Mouse (Mus musculus): ENCODE results near the gene Rnpep. TPM values are rescaled to one million over a fixed set of nuclear protein-coding genes. Genes with fewer than 3 reads are reported as not detected.

Gene Rnpep
- polyA plus RNA-seq, 1 experiment from 2014 or later = 57.1 TPM

DNA sequence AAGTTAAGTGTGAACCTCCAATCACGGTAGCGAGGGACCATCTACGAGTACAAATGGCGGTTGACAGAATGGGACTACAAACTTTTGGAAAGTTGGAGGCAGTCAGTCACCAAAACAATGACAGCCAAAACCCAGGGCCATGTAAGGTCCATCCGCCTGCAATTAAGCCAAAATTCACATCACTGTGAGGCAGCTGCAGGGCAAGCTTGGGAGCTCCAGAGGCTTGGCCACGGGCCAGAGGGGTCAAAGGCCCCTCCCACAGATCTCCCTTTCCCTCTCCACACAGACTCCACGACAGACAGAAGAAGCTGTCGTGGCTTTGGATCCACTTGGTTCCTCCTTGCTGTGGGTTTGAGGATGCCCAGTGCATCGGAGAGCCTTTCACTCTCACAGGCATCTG, 20.6 kb downstream of the Rnpep start:
- Histone ChIP-seq H3K27ac (ENCODE audit: low read length) (no peak overlapping the region), H3K9me3 (replicated peaks; ENCODE audit: control insufficient read depth, low read length) (no peaks in the 10 kb centered on the region), H3K4me2 (ENCODE audit: low read depth, low read length) (no peak overlapping the region), H3K9ac (ENCODE audit: low read length) (no peak overlapping the region), H3K36me3 (ENCODE audit: control insufficient read depth, insufficient read depth) (peaks cover 43% of the 10 kb centered on the region), H3K27me3 (ENCODE audit: control insufficient read depth, insufficient read depth, low read length) (no peaks in the 10 kb centered on the region), H3K4me3 (ENCODE audit: low read length) (no peak overlapping the region), H3K4me1 (ENCODE audit: control insufficient read depth, insufficient read depth, low read length) (peaks cover 14% of the 10 kb centered on the region)
- no peak for ATAC-seq (replicated peaks; ENCODE audit: extremely low read depth, insufficient read depth, low FRiP score)
- 74% methylated on average over 9 of the region's 9 CpGs for WGBS

- WGBS = 79% methylated on average over 3 of the region's 3 CpGs
- no peak overlapping the region for H3K27ac ChIP-seq (ENCODE audit: low read length)
- H3K9ac ChIP-seq (ENCODE audit: low read length) = no peak overlapping the region
- no peak overlapping the region for H3K4me2 ChIP-seq (ENCODE audit: low read depth, low read length)
- H3K4me1 ChIP-seq (ENCODE audit: control insufficient read depth, insufficient read depth, low read length) = peaks cover 16% of the 10 kb centered on the region
- ATAC-seq (replicated peaks; ENCODE audit: extremely low read depth, insufficient read depth, low FRiP score) = no peak
- H3K9me3 ChIP-seq (replicated peaks; ENCODE audit: control insufficient read depth, low read length) = no peaks in the 10 kb centered on the region
- peaks cover 37% of the 10 kb centered on the region for H3K36me3 ChIP-seq (ENCODE audit: control insufficient read depth, insufficient read depth)
- no peaks in the 10 kb centered on the region for H3K27me3 ChIP-seq (ENCODE audit: control insufficient read depth, insufficient read depth, low read length)
- no peak overlapping the region for H3K4me3 ChIP-seq (ENCODE audit: low read length)
Measured at GRCm38 (mm10) chr1:135262329-135262728, 21.6 kb downstream of the Rnpep start.

- Histone ChIP-seq H3K27ac (ENCODE audit: low read length) (no peak overlapping the region), H3K27me3 (ENCODE audit: control insufficient read depth, insufficient read depth, low read length) (0 out of 2 replicates have a peak, but pooled peaks cover 3% of the 10 kb centered on the region), H3K4me3 (ENCODE audit: low read length) (no peak overlapping the region), H3K9me3 (replicated peaks; ENCODE audit: control insufficient read depth, low read length) (no peaks in the 10 kb centered on the region), H3K9ac (ENCODE audit: low read length) (no peak overlapping the region), H3K4me1 (ENCODE audit: control insufficient read depth, insufficient read depth, low read length) (peaks cover 16% of the 10 kb centered on the region), H3K36me3 (ENCODE audit: control insufficient read depth, insufficient read depth) (peaks cover 29% of the 10 kb centered on the region), H3K4me2 (ENCODE audit: low read depth, low read length) (no peak overlapping the region)
- 71% methylated on average over 6 of the region's 6 CpGs for WGBS
- ATAC-seq (replicated peaks; ENCODE audit: extremely low read depth, insufficient read depth, low FRiP score) = no peak
Measured at GRCm38 (mm10) chr1:135260931-135261330, 23.0 kb downstream of the Rnpep start.

GRCm38 (mm10) chr1:135259128-135259436, 24.8 kb downstream of the Rnpep start:
- peak; percentile 62 for ATAC-seq (replicated peaks; ENCODE audit: extremely low read depth, insufficient read depth, low FRiP score)
- H3K27ac ChIP-seq (ENCODE audit: low read length) = no peak overlapping the region
- 2% methylated on average over 10 of the region's 10 CpGs for WGBS

GRCm38 (mm10) chr1:135258380-135259127, 25.3 kb downstream of the Rnpep start, which contains the start of gene Elf3:
Gene Elf3, minus strand, starts transcription at chr1:135258568.
- 12% methylated on average over 19 of the region's 19 CpGs for WGBS
- no peak within 1 kb of the TSS for H3K27ac ChIP-seq (ENCODE audit: low read length)
- H3K36me3 ChIP-seq (ENCODE audit: control insufficient read depth, insufficient read depth) = peaks cover 13% of the 10 kb centered on the region
- no peaks in the 10 kb centered on the region for H3K9me3 ChIP-seq (replicated peaks; ENCODE audit: control insufficient read depth, low read length)
- H3K4me1 ChIP-seq (ENCODE audit: control insufficient read depth, insufficient read depth, low read length) = peaks cover 16% of the 10 kb centered on the region
- H3K4me3 ChIP-seq (ENCODE audit: low read length) = peak within 1 kb of the TSS; percentile 42
- peak; percentile 57 for ATAC-seq (replicated peaks; ENCODE audit: extremely low read depth, insufficient read depth, low FRiP score)
- H3K27me3 ChIP-seq (ENCODE audit: control insufficient read depth, insufficient read depth, low read length) = peaks cover 16% of the 10 kb centered on the region
- H3K9ac ChIP-seq (ENCODE audit: low read length) = peak within 1 kb of the TSS; percentile 14
- peak within 1 kb of the TSS; percentile 71 for H3K4me2 ChIP-seq (ENCODE audit: low read depth, low read length)

More at GRCm38 (mm10) chr1:135259128-135259436, 24.8 kb downstream of the Rnpep start:
- Histone ChIP-seq H3K4me3 (ENCODE audit: low read length) (peak overlapping the region; percentile 42), H3K9ac (ENCODE audit: low read length) (peak overlapping the region; percentile 14), H3K4me2 (ENCODE audit: low read depth, low read length) (peak overlapping the region; percentile 71), H3K36me3 (ENCODE audit: control insufficient read depth, insufficient read depth) (peaks cover 17% of the 10 kb centered on the region), H3K4me1 (ENCODE audit: control insufficient read depth, insufficient read depth, low read length) (peaks cover 16% of the 10 kb centered on the region), H3K9me3 (replicated peaks; ENCODE audit: control insufficient read depth, low read length) (no peaks in the 10 kb centered on the region), H3K27me3 (ENCODE audit: control insufficient read depth, insufficient read depth, low read length) (peaks cover 15% of the 10 kb centered on the region)

DNA sequence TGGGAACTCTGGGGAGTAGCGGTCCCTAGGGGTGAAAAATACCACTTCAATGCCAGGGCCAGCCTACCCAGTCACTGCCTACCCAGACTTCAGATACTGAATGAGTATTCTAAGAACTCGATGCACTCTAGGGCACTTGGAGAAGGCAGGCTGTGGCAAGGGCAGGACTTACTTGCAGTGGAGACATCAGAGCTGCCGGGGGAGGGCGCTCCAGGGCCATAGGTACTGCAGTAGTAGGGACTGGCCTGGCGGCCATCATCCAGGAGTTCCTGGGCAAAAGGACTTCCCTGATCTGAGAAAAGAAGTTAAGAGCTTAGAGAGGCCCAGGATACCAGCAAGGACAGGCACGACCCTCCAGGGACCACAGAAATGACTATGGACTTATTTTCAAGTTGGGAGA, 27.6 kb downstream of the Rnpep start:
- Histone ChIP-seq H3K9me3 (replicated peaks; ENCODE audit: control insufficient read depth, low read length) (no peaks in the 10 kb centered on the region), H3K4me2 (ENCODE audit: low read depth, low read length) (no peak overlapping the region), H3K9ac (ENCODE audit: low read length) (no peak overlapping the region), H3K4me3 (ENCODE audit: low read length) (no peak overlapping the region), H3K36me3 (ENCODE audit: control insufficient read depth, insufficient read depth) (no peaks in the 10 kb centered on the region), H3K27ac (ENCODE audit: low read length) (no peak overlapping the region), H3K27me3 (ENCODE audit: control insufficient read depth, insufficient read depth, low read length) (peaks cover 16% of the 10 kb centered on the region), H3K4me1 (ENCODE audit: control insufficient read depth, insufficient read depth, low read length) (peaks cover 16% of the 10 kb centered on the region)
- ATAC-seq (replicated peaks; ENCODE audit: extremely low read depth, insufficient read depth, low FRiP score) = no peak
- WGBS = 85% methylated on average over 6 of the region's 6 CpGs

DNA sequence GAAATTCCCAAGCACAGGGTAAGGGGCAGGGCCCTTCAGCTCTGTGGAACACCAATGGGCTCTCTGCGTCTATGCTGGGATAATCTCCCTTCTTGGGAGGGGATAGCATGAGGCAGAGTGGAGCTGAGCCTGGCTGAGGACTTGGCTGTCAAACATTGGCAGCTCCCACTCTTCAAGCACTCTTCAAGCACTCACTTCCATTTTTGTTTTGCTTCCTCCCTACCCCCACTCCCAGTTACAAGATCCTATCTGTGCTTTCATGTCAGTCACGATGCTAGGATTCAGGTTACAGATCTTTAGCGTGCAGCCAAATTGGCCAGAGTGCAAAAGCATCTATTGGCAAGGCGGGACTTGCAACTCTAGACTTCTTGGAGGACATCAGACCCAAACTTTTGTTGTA, 31.0 kb downstream of the Rnpep start:
- H3K4me3 ChIP-seq (ENCODE audit: low read length) = no peak overlapping the region
- H3K27me3 ChIP-seq (ENCODE audit: control insufficient read depth, insufficient read depth, low read length) = peaks cover 22% of the 10 kb centered on the region
- peak; percentile 50; the same call in 1 of the 2 replicates for ATAC-seq (replicated peaks; ENCODE audit: extremely low read depth, insufficient read depth, low FRiP score)
- H3K9me3 ChIP-seq (replicated peaks; ENCODE audit: control insufficient read depth, low read length) = no peaks in the 10 kb centered on the region
- no peak overlapping the region for H3K27ac ChIP-seq (ENCODE audit: low read length)
- H3K4me2 ChIP-seq (ENCODE audit: low read depth, low read length) = no peak overlapping the region
- 29% methylated on average over 4 of the region's 4 CpGs for WGBS
- H3K9ac ChIP-seq (ENCODE audit: low read length) = no peak overlapping the region
- no peaks in the 10 kb centered on the region for H3K36me3 ChIP-seq (ENCODE audit: control insufficient read depth, insufficient read depth)
- H3K4me1 ChIP-seq (ENCODE audit: control insufficient read depth, insufficient read depth, low read length) = no peaks in the 10 kb centered on the region

DNA sequence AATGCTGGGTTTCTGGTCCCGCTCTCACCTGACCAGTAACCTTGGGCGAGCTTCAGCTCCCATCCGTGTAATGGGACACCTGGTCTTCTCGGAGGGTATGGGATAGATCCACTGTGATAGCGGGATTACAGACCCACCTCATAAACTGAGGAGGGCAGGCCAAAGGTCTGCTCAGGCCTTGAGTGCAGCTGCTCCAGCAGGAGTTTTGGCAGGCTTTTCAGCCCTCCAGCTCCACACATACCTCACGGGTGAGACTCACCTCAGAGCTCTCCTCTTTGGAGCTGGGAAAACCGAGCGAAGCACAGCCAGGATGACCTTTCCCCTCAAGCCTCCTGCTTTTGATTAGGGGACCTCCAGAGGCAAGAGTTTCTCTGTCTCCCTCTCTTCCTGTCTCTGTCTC, 32.5 kb downstream of the Rnpep start:
- Histone ChIP-seq H3K27ac (ENCODE audit: low read length) (no peak overlapping the region), H3K4me1 (ENCODE audit: control insufficient read depth, insufficient read depth, low read length) (no peaks in the 10 kb centered on the region), H3K4me3 (ENCODE audit: low read length) (no peak overlapping the region), H3K4me2 (ENCODE audit: low read depth, low read length) (no peak overlapping the region), H3K27me3 (ENCODE audit: control insufficient read depth, insufficient read depth, low read length) (peaks cover 21% of the 10 kb centered on the region), H3K9ac (ENCODE audit: low read length) (no peak overlapping the region), H3K36me3 (ENCODE audit: control insufficient read depth, insufficient read depth) (no peaks in the 10 kb centered on the region), H3K9me3 (replicated peaks; ENCODE audit: control insufficient read depth, low read length) (no peaks in the 10 kb centered on the region)
- 83% methylated on average over 8 of the region's 8 CpGs for WGBS
- no peak for ATAC-seq (replicated peaks; ENCODE audit: extremely low read depth, insufficient read depth, low FRiP score)

DNA sequence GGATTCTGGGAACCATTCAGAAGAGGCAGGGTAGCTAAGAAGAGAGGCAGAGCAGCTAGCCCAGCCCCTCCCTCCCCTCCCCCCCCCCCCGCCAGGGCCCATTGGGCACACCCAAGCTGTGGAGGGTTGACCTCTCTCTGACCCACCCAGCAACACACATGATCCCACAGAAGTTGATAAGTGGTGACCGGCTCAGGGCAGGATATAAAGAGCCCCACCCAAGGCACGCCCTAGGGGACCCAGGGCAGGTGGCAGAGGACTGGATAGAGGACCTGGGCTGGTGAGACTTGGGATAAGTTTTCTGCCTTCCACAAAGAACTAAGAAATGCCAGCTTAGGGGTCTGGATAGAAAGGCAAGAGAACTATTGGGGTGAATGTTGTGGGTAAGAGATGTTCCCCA, 33.2 kb downstream of the Rnpep start:
- no peak overlapping the region for H3K4me2 ChIP-seq (ENCODE audit: low read depth, low read length)
- H3K4me3 ChIP-seq (ENCODE audit: low read length) = no peak overlapping the region
- H3K27me3 ChIP-seq (ENCODE audit: control insufficient read depth, insufficient read depth, low read length) = peaks cover 21% of the 10 kb centered on the region
- no peaks in the 10 kb centered on the region for H3K4me1 ChIP-seq (ENCODE audit: control insufficient read depth, insufficient read depth, low read length)
- ATAC-seq (replicated peaks; ENCODE audit: extremely low read depth, insufficient read depth, low FRiP score) = no peak
- H3K9ac ChIP-seq (ENCODE audit: low read length) = no peak overlapping the region
- 43% methylated on average over 2 of the region's 3 CpGs for WGBS
- no peaks in the 10 kb centered on the region for H3K36me3 ChIP-seq (ENCODE audit: control insufficient read depth, insufficient read depth)
- H3K9me3 ChIP-seq (replicated peaks; ENCODE audit: control insufficient read depth, low read length) = no peaks in the 10 kb centered on the region
- H3K27ac ChIP-seq (ENCODE audit: low read length) = no peak overlapping the region

All from heart, embryonic 16.5 days (tissue).